Mouse (Mus musculus) embryonic facial prominence, embryonic 13.5 days (tissue): ENCODE data around the gene Adgrl1. TPM values are rescaled to one million over a fixed set of nuclear protein-coding genes. Genes with fewer than 3 reads are reported as not detected.
A peak's percentile ranks its signal among the peaks of the same experiment; 100 is the strongest.

Source experiments
- ATAC-seq: fragments of 200-750 bp; cut with Nextera tagmentation; 2 replicates; pipeline ENCODE4 v1.8.0; 2017; ENCODE audit warnings: low read depth; ENCODE audit not compliant: insufficient number of reproducible peaks, insufficient read depth, low FRiP score, low TSS enrichment
- H3K27ac ChIP-seq: fragments of 300-500 bp; sonication (generic); 2 replicates; pipeline ENCODE4 v1.5.1; 2015; ENCODE audit warnings: moderate library complexity, mild to moderate bottlenecking, inconsistent platforms
- H3K27me3 ChIP-seq: fragments of 300-500 bp; sonication (generic); 2 replicates; pipeline ENCODE4 v1.6.1; 2015; ENCODE audit warnings: mild to moderate bottlenecking, inconsistent platforms
- H3K36me3 ChIP-seq: fragments of 300-500 bp; sonication (generic); 2 replicates; pipeline ENCODE4 v1.6.1; 2015; ENCODE audit warnings: mild to moderate bottlenecking, inconsistent platforms
- H3K4me1 ChIP-seq: fragments of 300-500 bp; sonication (generic); 2 replicates; pipeline ENCODE4 v1.6.1; 2015; ENCODE audit warnings: inconsistent platforms
- H3K4me2 ChIP-seq: fragments of 300-500 bp; sonication (generic); 2 replicates; pipeline ENCODE4 v1.6.1; 2015; ENCODE audit warnings: moderate library complexity, mild to moderate bottlenecking, inconsistent platforms
- H3K4me3 ChIP-seq: fragments of 300-500 bp; sonication (generic); 2 replicates; pipeline ENCODE4 v1.5.1; 2015; ENCODE audit warnings: mild to moderate bottlenecking, inconsistent platforms
- H3K9ac ChIP-seq: fragments of 300-500 bp; sonication (generic); 2 replicates; pipeline ENCODE4 v1.6.1; 2015; ENCODE audit warnings: mild to moderate bottlenecking, inconsistent platforms
- H3K9me3 ChIP-seq: fragments of 300-500 bp; sonication (generic); 2 replicates; pipeline ENCODE4 v1.6.1; 2016; ENCODE audit warnings: inconsistent platforms
- WGBS: fragments of 180-500 bp; shearing (Covaris S2); methylation state at CpG from one replicate; pipeline ENCODE4 v1.1.7; 2015; ENCODE audit warnings: mixed read lengths; 5-methylcytosine and 5-hydroxymethylcytosine counted together
- polyA plus RNA-seq: library from polyadenylated mRNA; unstranded; fragments of >200 nt; fragmentation: Nextera tagmentation; extraction: Ambion mirVana; gene quantifications from 2 replicates; pipeline ENCODE4 v1.2.1, GENCODE M21; 2015

Gene Adgrl1
- 30.5 and 31.6 TPM in 2 replicates for polyA plus RNA-seq

DNA sequence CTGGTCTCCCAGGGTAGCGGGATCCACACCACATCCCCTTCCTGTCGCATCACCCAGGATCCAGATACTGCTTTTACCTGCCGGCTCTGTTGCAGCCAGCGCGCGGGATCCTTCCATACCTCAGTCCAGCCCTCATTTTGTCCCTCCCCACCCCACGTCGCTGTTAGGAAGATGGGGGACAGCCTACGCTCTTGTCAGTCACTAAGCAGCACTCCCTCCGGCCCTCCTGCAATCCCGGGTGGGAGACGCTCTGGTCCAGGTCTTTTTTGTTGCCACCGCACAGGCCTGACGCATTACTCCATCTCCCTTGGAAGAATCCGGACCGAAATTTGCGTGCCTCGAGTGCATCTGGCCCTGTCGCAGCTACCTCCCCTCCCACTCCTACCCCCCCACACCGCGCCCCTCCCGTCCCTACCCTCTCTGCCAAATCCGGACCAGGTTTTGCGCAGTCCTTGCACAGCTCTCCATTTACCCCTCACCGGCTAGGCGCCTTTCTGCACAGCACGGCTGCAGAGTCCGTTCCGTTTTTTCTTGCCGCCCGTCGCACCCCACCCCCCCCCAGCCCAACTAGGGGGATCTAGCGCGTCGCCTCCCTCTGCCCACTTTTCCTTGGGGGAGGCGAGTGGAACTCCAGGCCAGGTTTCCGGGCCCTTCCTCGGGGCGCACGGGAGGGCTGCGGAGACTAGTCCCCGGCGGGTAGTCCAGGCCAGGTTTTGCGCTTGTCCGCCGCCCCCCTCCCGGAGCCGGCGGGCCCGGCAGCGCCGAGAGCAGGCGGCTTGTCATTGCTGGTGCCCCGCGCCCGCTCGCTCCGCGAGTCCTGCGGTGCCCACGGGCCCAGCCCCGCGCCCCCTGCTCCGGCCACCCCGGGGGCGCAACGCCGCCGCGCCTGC, at the start of gene Adgrl1:
Gene Adgrl1, plus strand, starts transcription at position 743 of the 890 bp plus-strand sequence.
- ATAC-seq: peak; percentile 88
- Histone ChIP-seq H3K9me3 (no peaks in the 10 kb centered on the region), H3K4me3 (peak within 1 kb of the TSS; percentile 97), H3K27me3 (peaks cover 19% of the 10 kb centered on the region), H3K27ac (peak within 1 kb of the TSS; percentile 98), H3K4me1 (peaks cover 57% of the 10 kb centered on the region), H3K36me3 (no peaks in the 10 kb centered on the region), H3K4me2 (peak within 1 kb of the TSS; percentile 74), H3K9ac (peak within 1 kb of the TSS; percentile 94)
- WGBS: under 1% methylated on average over 66 of the region's 70 CpGs

DNA sequence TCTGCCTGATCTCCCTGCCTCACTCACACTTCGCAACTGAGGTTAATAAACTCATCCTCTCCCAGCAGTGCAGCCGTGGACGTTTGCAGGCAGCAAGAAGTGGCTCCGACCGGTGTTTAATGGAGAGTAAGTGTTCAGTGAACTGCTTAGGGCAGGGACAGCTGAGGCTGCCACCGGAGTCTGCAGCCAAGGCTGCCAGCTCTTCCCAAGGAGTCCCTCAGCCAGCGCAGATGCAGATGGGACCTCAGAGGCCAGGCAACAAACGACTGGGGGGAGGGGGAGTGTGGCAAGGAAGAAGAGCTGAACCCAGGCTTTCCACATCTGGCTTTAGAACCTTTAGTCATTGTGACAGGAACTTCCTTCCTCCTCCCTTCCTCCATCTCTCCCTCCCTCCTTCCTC, 47.6 kb upstream of the Adgrl1 start:
- 24% methylated on average over 8 of the region's 8 CpGs for WGBS
- Histone ChIP-seq H3K4me2 (no peak overlapping the region), H3K9me3 (0 out of 2 replicates have a peak, but pooled peaks cover 2% of the 10 kb centered on the region), H3K27me3 (no peaks in the 10 kb centered on the region), H3K4me3 (no peak overlapping the region), H3K4me1 (peaks cover 18% of the 10 kb centered on the region), H3K36me3 (no peaks in the 10 kb centered on the region), H3K9ac (0 out of 2 replicates have a peak overlapping the region, but pooled peaks have one; percentile 17), H3K27ac (no peak overlapping the region)
- no peak for ATAC-seq

DNA sequence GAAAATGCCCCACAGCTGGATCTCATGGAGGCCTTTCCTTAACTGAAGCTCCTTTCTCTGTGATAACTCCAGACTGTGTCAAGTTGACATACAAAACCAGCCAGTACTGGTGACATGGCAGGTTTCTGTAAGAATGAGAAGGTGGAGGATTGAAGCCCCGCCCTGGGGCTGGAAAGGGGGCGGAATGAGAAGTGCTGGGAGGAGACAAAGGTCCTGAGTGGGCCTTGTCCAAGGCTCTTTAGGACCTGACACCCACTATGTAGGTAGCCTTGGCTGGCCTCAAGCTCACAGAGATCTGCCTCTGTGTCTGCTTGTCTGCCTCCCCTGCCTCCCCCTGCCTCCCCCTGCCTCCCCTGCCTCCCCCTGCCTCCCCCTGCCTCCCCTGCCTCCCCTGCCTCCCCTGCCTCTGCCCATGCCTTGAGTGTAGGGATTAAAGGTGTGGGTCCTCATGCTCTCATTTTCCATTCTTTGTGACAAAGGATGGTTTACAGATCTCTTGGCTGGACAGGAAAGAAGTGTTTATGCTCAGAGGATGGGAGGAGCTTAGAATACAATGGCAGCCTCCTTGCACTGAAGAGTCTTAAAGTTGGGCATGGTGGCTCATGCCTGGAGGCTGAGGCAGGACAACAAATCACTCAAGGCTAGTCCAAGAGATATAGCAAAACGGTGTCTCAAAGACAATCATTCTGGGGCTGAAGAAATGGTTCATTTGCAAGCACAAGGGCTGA, 46.4 kb upstream of the Adgrl1 start:
- Histone ChIP-seq H3K36me3 (no peaks in the 10 kb centered on the region), H3K9me3 (no peaks in the 10 kb centered on the region), H3K27me3 (no peaks in the 10 kb centered on the region), H3K27ac (no peak overlapping the region), H3K9ac (no peak overlapping the region), H3K4me3 (no peak overlapping the region), H3K4me2 (no peak overlapping the region), H3K4me1 (peaks cover 26% of the 10 kb centered on the region)
- WGBS: 76% methylated on average over 3 of the region's 3 CpGs
- ATAC-seq: no peak

DNA sequence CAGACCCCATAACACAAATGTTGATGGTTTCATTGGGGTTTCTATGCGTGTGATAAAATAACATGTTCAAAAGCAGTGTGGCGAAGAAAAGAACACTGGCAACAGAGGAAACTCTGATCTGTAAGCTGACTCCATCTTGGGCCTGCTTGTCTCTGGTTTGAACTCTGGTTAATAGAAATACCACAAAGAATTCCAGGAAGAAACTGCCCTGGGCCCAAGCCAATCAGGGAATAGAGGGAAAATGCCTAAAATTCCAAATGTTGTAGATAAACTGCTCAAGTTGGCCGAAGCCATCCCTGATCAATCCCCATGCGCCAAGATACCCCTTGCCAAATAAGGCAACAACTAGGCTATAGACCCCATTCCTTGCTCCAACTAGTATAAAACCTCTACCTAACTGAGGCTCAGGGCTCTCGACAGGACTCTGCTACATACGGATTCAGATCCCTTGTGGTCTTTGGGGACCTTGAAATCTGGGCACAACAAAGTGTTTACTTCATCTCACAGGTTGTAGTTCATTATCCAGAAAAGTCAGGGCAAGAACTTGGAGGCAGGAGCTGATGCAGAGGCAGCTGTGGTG, 43.3 kb upstream of the Adgrl1 start:
- 77% methylated on average over 6 of the region's 6 CpGs for WGBS
- H3K27me3 ChIP-seq: no peaks in the 10 kb centered on the region
- H3K36me3 ChIP-seq: no peaks in the 10 kb centered on the region

DNA sequence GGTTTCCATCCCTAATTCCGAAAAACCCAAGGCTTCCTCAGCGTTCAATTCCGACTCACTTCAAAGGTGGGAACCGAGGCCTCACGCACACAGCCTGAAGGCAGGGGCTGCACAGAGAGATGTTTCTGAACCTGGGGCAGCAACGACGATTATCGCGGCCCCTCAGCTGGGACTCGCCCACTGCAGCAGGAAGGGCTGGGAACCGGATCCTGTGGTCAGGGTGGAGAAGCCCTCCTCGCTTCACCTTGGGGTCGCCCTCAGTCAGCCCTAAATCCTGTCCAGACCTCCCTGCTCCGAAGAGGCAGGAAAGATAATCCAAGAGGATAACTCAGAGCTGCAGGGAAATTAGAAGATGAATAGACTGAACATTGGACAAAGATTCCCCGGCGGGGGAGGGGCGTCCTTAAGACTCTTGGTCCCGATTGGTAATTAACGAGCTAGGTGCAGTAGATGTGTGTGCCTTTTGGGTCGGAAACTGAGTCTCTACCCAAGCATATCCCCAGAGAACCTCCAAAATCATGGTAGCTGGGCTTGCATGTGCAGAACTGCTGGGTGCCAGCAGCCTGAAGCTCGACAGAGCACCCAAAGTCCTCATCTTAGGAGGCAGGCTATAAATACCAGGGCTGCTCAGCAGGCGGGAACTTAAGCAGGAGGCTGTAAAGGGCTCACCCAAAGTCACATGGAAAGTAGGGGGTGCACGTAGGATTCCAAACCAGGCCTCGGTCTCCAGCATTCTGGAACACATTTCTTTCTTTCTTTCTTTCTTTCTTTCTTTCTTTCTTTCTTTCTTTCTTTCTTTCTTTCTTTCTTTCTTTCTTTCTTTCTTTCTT, 37.3 kb upstream of the Adgrl1 start:
- Histone ChIP-seq H3K36me3 (no peaks in the 10 kb centered on the region), H3K27ac (no peak overlapping the region), H3K9me3 (no peaks in the 10 kb centered on the region), H3K4me2 (peak overlapping the region; percentile 60), H3K27me3 (no peaks in the 10 kb centered on the region), H3K4me3 (peak overlapping the region; percentile 32), H3K9ac (peak overlapping the region; percentile 59; the same call in 1 of the 2 replicates), H3K4me1 (peaks cover 15% of the 10 kb centered on the region)
- ATAC-seq: peak; percentile 32; the same call in 1 of the 2 replicates
- WGBS: 8% methylated on average over 24 of the region's 24 CpGs

More for the DNA sequence above, 43.3 kb upstream of the Adgrl1 start:
- Histone ChIP-seq H3K4me2 (no peak overlapping the region), H3K4me1 (peaks cover 26% of the 10 kb centered on the region), H3K9ac (no peak overlapping the region), H3K27ac (no peak overlapping the region), H3K9me3 (no peaks in the 10 kb centered on the region), H3K4me3 (no peak overlapping the region)
- no peak for ATAC-seq

DNA sequence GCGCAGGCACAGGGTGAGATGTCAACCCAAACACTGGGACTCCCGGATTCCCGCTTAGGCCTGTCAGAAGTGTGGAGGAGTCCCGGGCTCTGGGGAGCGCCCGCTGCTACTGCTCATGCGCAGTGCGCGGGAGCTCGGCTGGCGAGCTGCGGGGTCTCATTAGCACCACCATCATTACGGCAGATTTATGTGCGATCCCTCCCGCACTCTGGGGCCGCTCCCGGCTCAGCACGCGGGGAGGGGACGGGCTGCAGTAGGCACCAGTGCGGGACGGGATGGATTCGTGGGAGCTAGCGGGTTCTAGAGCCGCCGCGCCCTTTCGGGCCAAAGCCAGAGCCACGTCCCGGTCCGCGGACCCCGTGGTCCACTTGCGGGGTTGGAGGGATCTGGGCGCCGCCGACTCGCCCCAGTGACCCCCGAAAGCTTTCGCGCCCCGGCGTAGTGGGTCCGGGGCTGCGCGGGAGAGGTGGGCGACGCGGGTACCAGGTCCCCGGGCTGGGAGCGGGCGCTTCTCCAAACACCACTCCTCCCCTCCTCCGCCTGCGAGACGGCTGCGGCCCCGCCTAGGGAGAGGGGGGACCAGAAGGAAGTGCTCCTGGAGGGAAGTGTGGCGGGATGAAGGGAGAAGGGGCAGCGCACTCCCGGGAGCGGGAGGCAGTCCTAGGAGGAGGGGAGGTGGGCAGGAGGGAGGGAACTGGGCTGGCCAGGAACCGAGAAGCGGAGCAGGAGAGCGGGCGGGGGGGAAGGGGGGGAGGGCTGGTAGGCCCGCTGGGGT, 24.8 kb upstream of the Adgrl1 start:
- peak overlapping the region; percentile 89 for H3K27ac ChIP-seq
- WGBS: under 1% methylated on average over 64 of the region's 66 CpGs
- ATAC-seq: peak; percentile 86
- H3K4me1 ChIP-seq: peaks cover 22% of the 10 kb centered on the region
- peak overlapping the region; percentile 85 for H3K9ac ChIP-seq
- no peaks in the 10 kb centered on the region for H3K36me3 ChIP-seq
- H3K9me3 ChIP-seq: peaks cover 3% of the 10 kb centered on the region; the same call in 1 of the 2 replicates
- H3K4me2 ChIP-seq: peak overlapping the region; percentile 79
- peaks cover 29% of the 10 kb centered on the region for H3K27me3 ChIP-seq
- peak overlapping the region; percentile 73 for H3K4me3 ChIP-seq

DNA sequence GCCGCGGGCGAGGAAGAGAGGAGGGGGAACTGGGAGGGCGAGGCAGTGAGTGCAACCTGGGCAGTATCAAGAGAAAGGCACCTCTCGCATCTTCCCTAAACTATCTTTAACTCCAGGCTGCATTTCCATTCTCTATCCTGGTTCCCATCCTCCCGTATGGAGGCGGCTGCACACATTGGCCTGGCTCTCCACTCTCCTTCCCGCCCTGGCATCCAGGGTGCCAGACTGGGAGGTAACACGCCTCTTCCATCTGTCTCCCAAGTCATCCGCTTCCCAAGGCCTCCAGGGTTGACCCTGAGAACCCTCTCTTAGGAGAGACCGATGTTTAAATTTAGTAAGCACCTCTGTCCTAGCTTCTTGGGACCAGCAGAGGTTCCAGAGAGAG, 24.3 kb upstream of the Adgrl1 start:
- H3K4me2 ChIP-seq: peak overlapping the region; percentile 79
- peaks cover 29% of the 10 kb centered on the region for H3K27me3 ChIP-seq
- H3K9me3 ChIP-seq: peaks cover 3% of the 10 kb centered on the region; the same call in 1 of the 2 replicates
- no peaks in the 10 kb centered on the region for H3K36me3 ChIP-seq
- WGBS: 0% methylated on average over 11 of the region's 11 CpGs
- peaks cover 22% of the 10 kb centered on the region for H3K4me1 ChIP-seq
- ATAC-seq: peak; percentile 28
- H3K4me3 ChIP-seq: peak overlapping the region; percentile 73
- peak overlapping the region; percentile 89; the same call in 1 of the 2 replicates for H3K27ac ChIP-seq
- peak overlapping the region; percentile 85 for H3K9ac ChIP-seq

DNA sequence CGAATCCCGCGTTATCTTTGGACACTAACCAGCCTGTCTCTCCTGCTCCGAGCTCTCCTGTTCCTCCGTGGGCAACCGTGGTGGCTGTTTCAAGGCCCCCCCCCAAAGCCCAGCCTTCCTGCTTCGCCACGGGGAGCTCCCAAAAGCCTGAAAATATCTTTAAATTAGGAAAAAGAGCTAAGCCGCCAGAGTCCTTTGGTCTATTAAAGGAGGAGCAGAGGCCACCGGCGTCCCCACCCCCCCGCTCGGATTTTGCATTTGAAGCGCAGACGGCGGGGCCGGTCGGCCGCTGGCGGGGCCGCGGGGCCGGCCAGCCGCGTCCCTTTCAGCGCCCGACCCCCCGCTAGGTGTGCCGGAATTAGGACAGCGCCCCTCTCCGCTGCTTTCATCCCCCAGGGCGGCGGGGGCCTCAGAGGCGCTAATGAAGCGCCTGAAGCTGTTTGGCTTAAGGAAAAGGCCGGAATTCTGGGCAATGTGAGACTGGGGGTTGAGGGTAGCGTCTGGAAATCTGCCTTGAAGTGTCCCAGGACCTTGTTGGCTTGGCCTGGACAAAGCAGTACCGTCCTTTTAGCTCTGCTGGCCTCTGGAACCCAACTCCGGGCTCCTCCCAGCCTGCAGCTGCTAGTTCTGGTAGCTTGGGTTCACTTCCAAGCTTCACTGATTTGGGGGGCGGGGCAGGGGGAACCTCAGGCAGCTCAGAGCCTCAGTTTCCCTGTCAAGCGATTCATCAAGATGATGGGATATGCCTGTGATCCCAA, 23.6 kb upstream of the Adgrl1 start:
- H3K27me3 ChIP-seq: peaks cover 29% of the 10 kb centered on the region
- WGBS: under 1% methylated on average over 41 of the region's 41 CpGs

DNA sequence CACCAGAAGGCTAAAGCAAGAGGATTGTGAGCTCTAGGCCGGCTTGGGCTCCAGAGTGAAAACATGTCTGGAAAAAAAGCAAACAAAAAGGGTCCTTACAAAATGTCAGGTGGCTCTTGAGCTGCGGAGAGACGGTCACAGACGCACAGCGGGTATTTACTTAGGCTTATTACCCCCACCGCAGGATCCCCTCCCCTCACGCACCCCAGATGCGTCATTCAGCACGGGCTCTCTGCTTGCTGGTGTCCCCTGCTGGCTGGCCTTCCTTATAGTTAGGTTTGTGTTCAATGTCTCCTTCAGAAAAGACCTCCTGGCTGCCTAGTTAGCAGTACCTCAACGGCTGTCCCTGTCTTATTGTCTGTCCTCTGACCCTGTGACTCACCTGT, 23.1 kb upstream of the Adgrl1 start:
- H3K4me1 ChIP-seq: peaks cover 22% of the 10 kb centered on the region
- no peak for ATAC-seq
- peaks cover under 1% of the 10 kb centered on the region; the same call in 1 of the 2 replicates for H3K9me3 ChIP-seq
- H3K27ac ChIP-seq: no peak overlapping the region
- no peaks in the 10 kb centered on the region for H3K36me3 ChIP-seq
- H3K4me3 ChIP-seq: peak overlapping the region; percentile 73
- 4% methylated on average over 10 of the region's 10 CpGs for WGBS
- peaks cover 29% of the 10 kb centered on the region for H3K27me3 ChIP-seq
- peak overlapping the region; percentile 79 for H3K4me2 ChIP-seq
- H3K9ac ChIP-seq: 0 out of 2 replicates have a peak overlapping the region, but pooled peaks have one; percentile 85

More for the DNA sequence above, 23.6 kb upstream of the Adgrl1 start:
- ATAC-seq: no peak
- H3K4me2 ChIP-seq: peak overlapping the region; percentile 79
- peak overlapping the region; percentile 73 for H3K4me3 ChIP-seq
- peaks cover 22% of the 10 kb centered on the region for H3K4me1 ChIP-seq
- H3K27ac ChIP-seq: peak overlapping the region; percentile 34; the same call in 1 of the 2 replicates
- H3K9me3 ChIP-seq: peaks cover 3% of the 10 kb centered on the region; the same call in 1 of the 2 replicates
- no peaks in the 10 kb centered on the region for H3K36me3 ChIP-seq
- H3K9ac ChIP-seq: peak overlapping the region; percentile 85
